Mouse (Mus musculus) intestine, embryonic 14.5 days (tissue): Measurements from ENCODE around the gene Ppa1. TPM values are rescaled to one million over a fixed set of nuclear protein-coding genes. Genes with fewer than 3 reads are reported as not detected.
A peak's percentile ranks its signal among the peaks of the same experiment; 100 is the strongest.

Experiments used
- ATAC-seq: fragments of 200-750 bp; cut with Nextera tagmentation; replicated peaks from 2 replicates; pipeline ENCODE4 v1.8.0; 2017; ENCODE audit warnings: low read depth, moderate number of reproducible peaks, moderate TSS enrichment, moderate library complexity; ENCODE audit not compliant: low FRiP score, low TSS enrichment
- DNase-seq: peaks from one replicate; pipeline ENCODE4 v3.0.0-alpha.2; 2018; ENCODE audit warnings: low spot score
- H3K27ac ChIP-seq: fragments of 300-500 bp; sonication (generic); 2 replicates; pipeline ENCODE4 v1.5.1; 2014; ENCODE audit warnings: low read depth, mild to moderate bottlenecking, control low read depth
- H3K27me3 ChIP-seq: fragments of 300-500 bp; sonication (generic); replicated peaks from 2 replicates; pipeline ENCODE4 v1.6.1; 2014; ENCODE audit warnings: low read length, control low read depth; ENCODE audit not compliant: control insufficient read depth, insufficient read depth
- H3K36me3 ChIP-seq: fragments of 300-500 bp; sonication (generic); 2 replicates; pipeline ENCODE4 v1.6.1; 2014; ENCODE audit warnings: low read length, control low read depth; ENCODE audit not compliant: control insufficient read depth, insufficient read depth
- H3K4me1 ChIP-seq: fragments of 300-500 bp; sonication (generic); replicated peaks from 2 replicates; pipeline ENCODE4 v1.6.1; 2014; ENCODE audit warnings: low read length, control low read depth, mixed read lengths; ENCODE audit not compliant: control insufficient read depth, insufficient read depth
- H3K4me2 ChIP-seq: fragments of 300-500 bp; sonication (generic); 2 replicates; pipeline ENCODE4 v1.6.1; 2014; ENCODE audit warnings: low read length
- H3K4me3 ChIP-seq: fragments of 300-500 bp; sonication (generic); 2 replicates; pipeline ENCODE4 v1.5.1; 2014; ENCODE audit warnings: low read depth, low read length, control low read depth, mixed read lengths
- H3K9ac ChIP-seq: fragments of 300-500 bp; sonication (generic); 2 replicates; pipeline ENCODE4 v1.6.1; 2014; ENCODE audit warnings: mild to moderate bottlenecking, low read length
- H3K9me3 ChIP-seq: fragments of 300-500 bp; sonication (generic); 2 replicates; pipeline ENCODE4 v1.6.1; 2016; ENCODE audit warnings: low read length, control low read depth; ENCODE audit not compliant: control insufficient read depth
- WGBS: fragments of 180-500 bp; shearing (Covaris S2); extraction: QIAGEN DNeasy Blood & Tissue Kit; methylation state at CpG from one replicate; pipeline ENCODE4 v1.1.7; 2014; 5-methylcytosine and 5-hydroxymethylcytosine counted together
- polyA plus RNA-seq: library from polyadenylated mRNA; unstranded; fragments of >200 nt; fragmentation: Nextera tagmentation; extraction: Ambion mirVana; gene quantifications from 2 replicates; pipeline ENCODE4 v1.2.1, GENCODE M21; 2014

The Ppa1 gene
- polyA plus RNA-seq, 1 experiment from 2014 or later: 226 TPM

DNA sequence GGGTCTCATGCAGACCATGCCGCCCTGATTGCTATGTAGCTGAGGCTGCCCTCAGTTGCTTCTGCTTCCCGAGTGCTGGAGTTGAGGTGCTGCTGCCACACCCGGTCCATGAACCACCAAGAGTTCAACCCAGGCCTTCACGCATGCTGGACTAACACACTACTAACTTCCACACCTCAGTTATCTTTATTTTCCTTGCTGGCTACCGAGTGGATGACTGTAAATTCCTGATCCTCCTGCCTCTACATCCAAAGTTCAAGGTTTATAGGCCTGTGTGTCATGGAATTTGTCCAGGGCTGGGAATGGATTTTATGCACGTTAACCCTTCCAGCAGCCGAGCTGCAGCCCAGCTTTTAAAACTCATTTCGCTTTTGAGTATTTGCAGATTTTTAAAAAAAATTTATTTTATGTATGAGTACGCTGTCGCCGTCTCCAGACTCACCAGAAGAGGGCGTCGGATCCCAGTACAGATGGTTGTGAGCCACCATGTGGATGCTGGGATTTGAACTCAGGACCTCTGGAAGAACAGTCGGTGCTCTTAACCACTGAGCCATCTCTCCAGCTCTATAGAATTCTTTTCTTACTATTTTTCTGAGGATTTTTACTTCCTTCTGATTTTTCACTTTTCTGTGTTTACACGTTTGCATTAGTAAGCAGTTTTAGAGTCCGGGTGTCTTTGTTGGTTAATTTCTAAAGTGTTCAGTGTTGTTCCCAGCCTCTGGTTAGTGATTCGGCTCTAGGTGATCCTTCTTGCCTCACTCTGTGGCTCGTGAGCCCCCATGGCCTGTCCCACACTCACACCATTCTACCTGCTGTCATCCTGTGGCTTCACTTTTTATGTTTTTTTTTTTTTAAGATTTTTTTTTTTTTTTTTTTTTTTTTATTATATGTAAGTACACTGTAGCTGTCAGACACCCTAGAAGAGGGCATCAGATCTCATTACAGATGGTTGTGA lies 8.9 kb downstream of the Ppa1 start:
- 82% methylated on average over 18 of the region's 18 CpGs for WGBS
- Histone ChIP-seq H3K4me1 (no peaks in the 10 kb centered on the region), H3K9ac (no peak overlapping the region), H3K27ac (no peak overlapping the region), H3K27me3 (no peaks in the 10 kb centered on the region), H3K4me2 (no peak overlapping the region), H3K36me3 (peaks cover 44% of the 10 kb centered on the region), H3K9me3 (no peaks in the 10 kb centered on the region), H3K4me3 (no peak overlapping the region)
- no peak for DNase-seq
- ATAC-seq: peak; percentile 59; the same call in 1 of the 2 replicates

DNA sequence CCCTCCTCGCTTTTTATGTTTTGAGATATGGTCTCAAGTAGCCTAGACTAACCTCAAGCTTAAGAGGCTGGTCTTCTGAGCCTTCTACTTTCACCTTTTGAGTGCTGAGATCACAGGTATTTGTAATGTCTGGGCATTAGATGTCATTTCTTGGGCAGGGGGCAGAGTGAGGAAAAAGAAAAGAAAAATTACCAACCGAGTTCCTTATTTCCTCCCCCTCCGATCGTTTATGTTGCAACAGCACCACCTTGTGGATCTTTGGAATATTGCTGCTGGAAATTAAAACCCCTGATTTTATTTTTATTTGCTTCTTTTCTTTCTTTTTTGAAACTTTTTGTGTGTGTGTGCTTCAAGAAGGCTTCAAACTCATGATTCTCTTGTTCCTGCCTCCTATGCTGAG lies 9.6 kb downstream of the Ppa1 start:
- DNase-seq (peak; percentile 70), ATAC-seq (no peak)
- Histone ChIP-seq H3K9me3 (no peaks in the 10 kb centered on the region), H3K9ac (no peak overlapping the region), H3K27me3 (no peaks in the 10 kb centered on the region), H3K27ac (no peak overlapping the region), H3K36me3 (peaks cover 51% of the 10 kb centered on the region), H3K4me3 (no peak overlapping the region), H3K4me2 (no peak overlapping the region), H3K4me1 (no peaks in the 10 kb centered on the region)
- 20% methylated on average over 4 of the region's 4 CpGs for WGBS

DNA sequence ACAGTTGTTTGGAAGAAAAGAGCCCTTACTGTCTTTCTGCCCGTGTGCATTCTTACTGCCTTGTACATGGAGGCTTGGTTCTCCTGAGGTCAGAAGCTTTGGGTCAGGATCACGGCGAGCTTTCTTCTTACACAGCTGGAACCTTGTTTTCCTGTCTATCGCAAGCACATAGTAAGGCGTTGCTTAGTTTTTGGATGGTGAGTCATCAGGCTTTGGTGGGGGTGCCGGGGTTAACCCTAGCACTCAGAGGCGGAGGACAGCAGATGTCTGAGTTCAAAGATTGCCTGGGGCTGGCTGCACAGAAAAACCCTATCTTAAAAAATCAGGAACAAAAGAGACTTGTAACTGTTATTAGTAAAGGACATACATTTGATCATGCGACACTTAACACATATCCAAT lies 13.5 kb downstream of the Ppa1 start:
- WGBS: 77% methylated on average over 8 of the region's 8 CpGs
- DNase-seq (no peak), ATAC-seq (no peak)
- H3K36me3 ChIP-seq: peaks cover 67% of the 10 kb centered on the region
- no peak overlapping the region for H3K4me3 ChIP-seq
- no peak overlapping the region for H3K27ac ChIP-seq
- H3K4me1 ChIP-seq: no peaks in the 10 kb centered on the region
- no peak overlapping the region for H3K9ac ChIP-seq
- no peaks in the 10 kb centered on the region for H3K9me3 ChIP-seq
- no peak overlapping the region for H3K4me2 ChIP-seq
- no peaks in the 10 kb centered on the region for H3K27me3 ChIP-seq

DNA sequence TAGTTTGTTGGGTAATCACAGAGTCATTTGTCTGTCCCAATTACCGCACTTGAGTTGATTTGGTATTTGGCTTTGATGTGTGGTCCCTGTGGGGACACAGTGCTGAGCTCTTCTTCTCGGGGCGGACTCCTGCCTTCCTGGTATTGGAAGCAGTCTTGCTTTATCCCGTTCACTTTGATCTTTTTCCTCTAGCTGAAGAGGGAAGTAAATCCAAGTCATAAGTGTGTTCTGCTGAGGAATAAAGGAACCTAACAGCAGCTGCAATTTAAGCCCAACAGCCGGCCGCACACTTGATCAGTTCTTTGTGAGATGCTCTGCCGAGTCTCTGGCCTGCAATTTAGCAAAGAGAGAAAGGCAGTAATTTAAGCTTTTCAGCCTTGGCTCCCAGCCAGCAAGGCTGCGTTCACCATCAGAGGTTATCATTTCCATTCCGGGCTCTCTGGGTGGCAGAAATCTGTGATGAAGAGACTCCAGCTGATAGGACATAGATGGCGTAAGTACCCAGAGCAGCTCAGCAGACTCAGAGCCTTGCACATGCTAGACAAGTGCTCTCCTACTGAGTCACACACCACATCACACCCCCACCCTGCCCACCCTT lies 14.1 kb downstream of the Ppa1 start:
- 71% methylated on average over 10 of the region's 10 CpGs for WGBS
- H3K27me3 ChIP-seq: no peaks in the 10 kb centered on the region
- no peak for DNase-seq
- no peak overlapping the region for H3K9ac ChIP-seq
- no peaks in the 10 kb centered on the region for H3K9me3 ChIP-seq
- no peaks in the 10 kb centered on the region for H3K4me1 ChIP-seq
- no peak for ATAC-seq
- H3K36me3 ChIP-seq: peaks cover 73% of the 10 kb centered on the region
- H3K27ac ChIP-seq: no peak overlapping the region; the same call in 1 of the 2 replicates
- no peak overlapping the region for H3K4me3 ChIP-seq
- H3K4me2 ChIP-seq: no peak overlapping the region

DNA sequence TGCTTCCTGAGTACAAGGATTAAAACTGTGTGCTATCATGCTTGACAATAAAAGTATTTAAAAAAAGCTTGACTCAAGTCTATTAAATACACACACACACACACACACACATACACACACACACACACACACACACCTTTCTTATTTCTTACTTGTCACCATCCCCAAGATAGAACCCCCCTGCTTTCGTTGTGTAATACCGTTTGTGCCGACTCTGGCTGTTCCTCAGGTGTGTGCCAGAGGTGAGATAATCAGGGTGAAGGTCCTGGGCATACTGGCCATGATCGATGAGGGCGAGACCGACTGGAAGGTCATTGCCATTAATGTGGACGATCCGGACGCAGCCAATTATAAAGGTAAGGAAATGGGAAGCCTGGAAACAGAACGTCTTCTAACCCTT lies 16.8 kb downstream of the Ppa1 start:
- peaks cover 89% of the 10 kb centered on the region for H3K36me3 ChIP-seq
- no peak for ATAC-seq
- no peak overlapping the region for H3K4me3 ChIP-seq
- H3K27me3 ChIP-seq: no peaks in the 10 kb centered on the region
- H3K9ac ChIP-seq: no peak overlapping the region
- H3K27ac ChIP-seq: no peak overlapping the region
- no peak for DNase-seq
- 95% methylated on average over 10 of the region's 10 CpGs for WGBS
- H3K4me2 ChIP-seq: no peak overlapping the region
- H3K9me3 ChIP-seq: no peaks in the 10 kb centered on the region
- H3K4me1 ChIP-seq: no peaks in the 10 kb centered on the region

DNA sequence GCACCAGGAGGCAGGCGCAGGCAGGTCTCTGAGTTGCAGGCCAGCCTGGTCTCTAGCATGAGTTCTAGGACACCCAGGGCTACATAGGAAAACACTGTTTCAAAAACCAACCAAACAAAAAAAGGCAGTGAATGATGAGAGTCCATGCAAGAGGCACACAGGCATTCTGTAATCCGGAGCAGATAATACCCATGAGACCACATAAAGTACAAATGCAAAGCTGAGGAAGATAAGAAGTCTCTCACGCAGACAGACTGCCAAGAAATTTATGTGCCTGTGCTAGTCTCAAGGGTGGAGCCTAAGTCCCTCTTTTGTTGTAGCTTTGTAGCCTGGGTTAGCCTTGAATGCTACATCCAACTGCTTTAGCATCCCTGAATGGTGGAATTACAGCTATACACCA lies 17.3 kb downstream of the Ppa1 start:
- H3K36me3 ChIP-seq: peaks cover 89% of the 10 kb centered on the region
- ATAC-seq (no peak), DNase-seq (no peak)
- no peaks in the 10 kb centered on the region for H3K27me3 ChIP-seq
- H3K9me3 ChIP-seq: no peaks in the 10 kb centered on the region
- no peak overlapping the region for H3K27ac ChIP-seq
- no peak overlapping the region for H3K4me2 ChIP-seq
- H3K9ac ChIP-seq: no peak overlapping the region
- H3K4me3 ChIP-seq: no peak overlapping the region
- no peaks in the 10 kb centered on the region for H3K4me1 ChIP-seq
- 82% methylated on average over 3 of the region's 3 CpGs for WGBS

DNA sequence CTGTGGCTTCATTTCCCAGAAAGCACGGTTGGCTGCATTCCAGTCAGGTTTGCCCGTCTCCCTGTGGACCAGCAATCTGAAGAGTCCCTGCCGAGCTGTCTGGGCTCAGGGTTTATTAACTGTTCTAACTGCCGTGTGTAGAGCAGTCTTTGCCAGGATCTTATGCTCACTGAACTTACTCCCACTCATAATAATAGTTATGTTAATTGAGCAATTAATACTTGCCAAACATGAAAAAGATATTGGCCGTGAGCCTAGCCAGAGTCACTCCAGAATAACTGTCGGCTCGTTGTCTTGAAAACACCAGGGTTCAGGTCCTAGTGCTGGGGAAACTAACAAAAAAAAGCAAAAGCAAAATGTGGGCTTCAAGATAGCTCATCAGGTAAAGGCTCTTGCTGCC lies 20.9 kb downstream of the Ppa1 start:
- DNase-seq (no peak), ATAC-seq (no peak)
- no peak overlapping the region for H3K4me3 ChIP-seq
- H3K27me3 ChIP-seq: no peaks in the 10 kb centered on the region
- H3K27ac ChIP-seq: no peak overlapping the region
- WGBS: 85% methylated on average over 7 of the region's 7 CpGs
- H3K4me2 ChIP-seq: no peak overlapping the region
- H3K9ac ChIP-seq: no peak overlapping the region
- no peaks in the 10 kb centered on the region for H3K9me3 ChIP-seq
- H3K36me3 ChIP-seq: peaks cover 93% of the 10 kb centered on the region
- H3K4me1 ChIP-seq: no peaks in the 10 kb centered on the region

DNA sequence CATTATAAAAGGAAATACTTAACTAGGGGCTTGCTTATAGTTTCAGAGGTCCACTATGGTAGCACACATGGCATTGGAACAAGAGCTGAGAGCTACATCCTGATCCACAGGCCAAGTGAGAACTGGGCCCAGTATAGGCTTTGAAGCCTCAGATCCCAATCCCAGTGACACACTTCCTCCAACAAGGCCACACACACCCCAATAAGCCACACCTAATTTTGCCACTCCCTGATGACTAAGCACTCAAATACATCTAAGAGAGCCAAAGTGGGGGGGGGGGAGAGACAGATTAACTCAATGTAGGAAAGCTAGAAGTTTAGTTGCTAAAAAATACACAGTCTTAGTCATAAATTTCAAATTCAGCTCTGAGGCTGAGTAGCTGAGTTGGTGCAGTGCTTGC lies 21.5 kb downstream of the Ppa1 start:
- peaks cover 94% of the 10 kb centered on the region for H3K36me3 ChIP-seq
- no peak for DNase-seq
- H3K4me2 ChIP-seq: no peak overlapping the region
- no peaks in the 10 kb centered on the region for H3K27me3 ChIP-seq
- 0 out of 2 replicates have a peak, but pooled peaks have one; percentile 58 for ATAC-seq
- H3K4me1 ChIP-seq: no peaks in the 10 kb centered on the region
- no peak overlapping the region for H3K4me3 ChIP-seq
- no peak overlapping the region for H3K9ac ChIP-seq
- no peaks in the 10 kb centered on the region for H3K9me3 ChIP-seq
- H3K27ac ChIP-seq: no peak overlapping the region
